Mouse (Mus musculus) frontal cortex, postnatal 36 days (tissue): ENCODE data around the gene Wdr83os.
A peak's percentile ranks its signal among the peaks of the same experiment; 100 is the strongest.

Experiments used
- DNase-seq, 2 experiments: peaks; one replicate each; pipeline ENCODE4 v3.0.0; 2022; ENCODE audit warnings: low spot score in 2 of 2

Gene Wdr83os

GRCm38 (mm10) chr8:85080532-85081215, at the start of gene Wdr83os:
TSS of gene Wdr83os (plus strand) at chr8:85080740.
- peak; percentile 55 to 68 for DNase-seq

DNA sequence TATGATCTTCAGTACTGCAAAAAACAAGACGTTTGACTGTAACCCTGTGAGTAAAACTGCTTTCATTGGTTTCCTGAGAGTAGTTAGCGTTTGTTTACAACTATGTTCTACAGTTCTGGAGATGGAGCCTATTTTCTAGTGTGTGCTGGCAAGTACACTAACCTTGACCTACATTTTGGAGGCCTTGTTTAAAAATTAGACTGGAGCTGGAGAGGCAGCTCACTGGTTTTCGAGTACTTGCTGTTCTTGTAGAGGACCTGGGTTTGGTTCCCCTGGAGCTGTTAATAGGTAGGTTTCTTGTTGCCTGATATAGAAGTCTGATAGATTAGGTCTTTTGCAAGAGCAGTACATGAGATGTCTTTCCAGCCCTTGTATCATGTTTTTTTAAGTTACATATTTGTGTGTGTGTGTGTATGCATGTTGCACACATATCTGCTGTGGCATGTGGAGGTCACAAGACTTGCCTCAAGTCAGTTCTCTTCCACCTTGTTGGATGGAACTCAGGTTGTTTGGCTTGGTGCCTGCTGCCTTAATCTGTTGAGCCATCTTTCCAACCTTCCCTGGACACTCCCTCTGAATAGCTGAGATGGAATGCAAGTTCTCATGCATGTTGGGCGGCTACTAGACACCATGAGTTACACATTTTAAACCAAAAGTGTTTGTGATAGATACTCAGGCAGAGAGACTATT, 47.8 kb upstream of the Wdr83os start:
- DNase-seq, result no peak

- no peak for DNase-seq
Measured at GRCm38 (mm10) chr8:85033867-85034266, 46.7 kb upstream of the Wdr83os start.

DNA sequence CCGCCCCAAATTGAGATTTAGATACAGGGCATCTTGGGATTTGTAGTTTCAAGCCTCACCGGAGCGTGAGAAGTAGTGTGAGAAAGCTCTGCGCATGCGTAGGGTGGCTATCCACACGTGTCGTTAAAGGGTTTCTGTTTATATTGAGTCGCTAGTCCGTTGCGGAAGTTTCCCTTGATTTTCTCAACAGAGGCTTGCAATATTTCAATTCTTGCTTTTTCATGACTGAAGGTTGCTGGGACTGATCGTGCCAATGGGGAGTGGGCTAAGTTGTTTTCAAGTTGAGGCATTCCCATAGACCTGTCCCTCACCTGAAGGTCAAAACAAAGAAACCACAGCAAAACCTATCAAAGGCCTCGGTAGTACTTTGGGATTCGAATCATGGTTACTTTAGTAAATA, 45.8 kb upstream of the Wdr83os start:
- DNase-seq, result peak; percentile 66 to 71

GRCm38 (mm10) chr8:85035165-85035727, 45.3 kb upstream of the Wdr83os start:
- no peak for DNase-seq

DNA sequence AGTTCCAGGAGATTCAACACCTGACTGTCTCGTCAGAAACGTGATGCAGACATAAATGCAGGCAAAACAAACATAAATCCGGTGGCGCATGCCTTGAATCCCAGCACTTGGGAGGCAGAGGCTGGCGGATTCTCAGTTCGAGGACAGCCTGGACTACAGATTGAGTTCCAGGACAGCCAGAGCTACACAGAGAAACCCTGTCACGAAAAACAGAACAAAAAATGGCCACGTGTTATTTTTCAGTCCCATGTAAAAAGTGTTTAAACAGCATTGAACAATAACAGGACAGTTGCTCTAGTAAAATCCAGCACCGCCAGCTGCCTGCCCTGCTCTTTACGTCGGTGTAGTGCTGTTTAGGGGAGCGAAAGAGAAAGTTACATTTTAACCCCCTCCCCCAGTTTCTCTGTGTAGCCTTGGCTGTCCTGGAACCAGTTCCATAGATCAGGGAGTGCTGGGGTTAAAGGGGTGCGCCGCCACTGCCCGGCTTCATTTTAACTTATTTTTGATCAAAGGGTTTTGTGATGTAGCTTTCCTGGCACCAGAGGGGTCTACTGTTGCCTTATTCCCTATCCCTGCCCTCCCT, 44.7 kb upstream of the Wdr83os start:
- DNase-seq, result peak in 1 of 2 experiments; percentile 23

DNA sequence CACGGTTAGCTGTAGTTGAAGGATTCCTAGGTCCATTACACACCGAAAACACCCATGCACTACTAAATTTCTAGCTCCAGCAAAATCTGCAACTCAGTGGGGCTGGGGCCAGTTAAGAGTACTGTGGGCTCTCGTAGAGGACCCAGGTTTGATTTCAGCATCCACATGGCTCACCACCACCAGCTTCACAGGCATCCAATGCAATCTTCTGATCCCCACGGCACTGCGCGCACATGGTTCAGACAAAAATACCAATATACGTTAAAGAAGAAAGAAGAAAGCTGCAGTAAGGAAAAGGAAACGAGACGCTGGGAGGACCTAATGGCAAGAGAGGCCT, 44.2 kb upstream of the Wdr83os start:
- no peak for DNase-seq

DNA sequence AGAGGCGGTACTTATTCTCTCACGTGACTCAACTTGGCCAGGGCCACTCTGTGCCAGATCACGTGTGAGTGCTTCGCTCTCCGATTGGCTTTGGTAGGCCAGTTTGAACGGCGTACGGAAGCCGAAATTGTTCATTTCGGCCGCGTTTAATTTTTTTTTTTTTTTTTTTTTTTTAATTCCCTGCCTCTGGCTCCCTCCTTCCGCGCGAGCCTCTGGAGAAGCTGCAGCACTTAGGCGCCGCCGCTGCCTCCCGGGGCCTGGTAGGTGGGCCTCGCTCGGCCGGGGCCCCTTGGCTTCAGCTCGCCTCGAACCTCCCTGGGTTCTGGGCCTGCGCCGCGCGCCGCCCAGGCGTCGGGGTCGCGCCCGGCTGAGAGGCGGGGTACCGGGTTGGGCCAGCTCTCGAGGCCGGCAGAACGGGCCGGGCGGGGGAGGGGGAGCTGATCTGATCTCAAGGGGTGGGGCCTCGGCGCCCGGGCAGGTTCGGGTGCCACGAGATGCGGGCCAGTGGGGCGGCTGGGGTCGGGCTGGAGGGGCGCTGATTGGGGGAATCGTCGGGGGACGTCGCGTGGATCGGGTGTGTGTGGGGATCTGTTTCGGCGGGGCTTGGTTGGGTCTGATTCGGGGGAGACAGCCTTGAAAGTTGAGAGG, 43.7 kb upstream of the Wdr83os start, which contains the start of gene Tnpo2:
Tnpo2 (plus strand) TSS at position 198 of the 648 bp plus-strand sequence.
- peak; percentile 86 to 95 for DNase-seq

DNA sequence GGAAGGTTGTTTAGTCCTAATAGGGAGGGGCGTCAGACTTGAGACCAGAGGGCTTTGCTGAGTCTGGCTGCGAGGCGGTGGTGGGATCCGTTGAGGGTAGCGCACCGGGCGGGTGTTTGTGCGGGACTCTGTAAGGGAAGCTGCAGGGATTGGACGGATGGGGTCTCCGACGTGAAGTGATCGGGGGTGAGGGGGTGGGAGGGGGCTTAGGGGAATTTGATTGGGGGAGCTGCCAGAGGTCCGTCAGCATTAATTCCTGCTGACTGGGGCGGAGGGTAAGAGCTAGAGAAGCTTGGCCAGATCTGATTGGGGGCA, 43.2 kb upstream of the Wdr83os start:
- no peak for DNase-seq

DNA sequence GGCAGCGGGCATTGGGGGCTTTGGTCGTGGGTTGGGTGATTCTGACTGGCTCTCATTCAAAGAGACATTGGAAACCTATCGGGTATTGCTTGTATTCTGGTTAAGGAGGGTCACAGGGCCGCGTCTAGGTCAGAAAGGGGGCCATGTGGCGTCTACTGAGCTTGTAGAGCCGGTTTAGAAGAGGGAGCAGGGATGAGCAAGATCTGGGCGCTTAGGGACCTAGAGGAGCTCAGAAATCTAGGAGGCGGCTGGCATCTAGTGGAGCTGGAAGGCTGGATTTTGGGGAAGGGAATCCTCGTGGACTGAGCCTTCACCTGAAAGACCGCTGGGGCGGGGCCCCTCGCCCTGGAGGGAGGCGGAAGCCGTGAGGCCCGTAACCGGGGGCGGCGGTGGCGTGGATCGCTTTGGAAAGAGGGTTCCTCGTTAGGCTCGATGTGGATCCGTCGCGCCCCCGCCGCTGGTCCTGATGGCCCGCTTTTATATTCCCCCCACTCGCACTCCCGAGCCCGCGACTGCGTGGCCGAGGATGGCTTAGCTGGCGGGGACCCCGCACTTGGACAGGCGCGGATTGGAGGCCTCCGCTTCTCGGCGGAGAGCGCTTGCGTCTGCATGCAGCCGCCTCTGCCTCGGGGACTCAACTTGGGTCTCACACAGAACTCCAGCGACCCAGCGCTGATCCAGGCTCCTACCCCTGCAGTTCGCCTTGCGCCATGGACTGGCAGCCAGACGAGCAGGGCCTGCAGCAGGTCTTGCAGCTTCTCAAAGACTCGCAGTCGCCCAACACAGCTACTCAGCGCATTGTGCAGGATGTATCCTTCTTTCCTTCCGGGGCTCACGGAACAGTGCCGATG, 42.6 kb upstream of the Wdr83os start:
- DNase-seq, result peak; percentile 67 to 70

GRCm38 (mm10) chr8:85043619-85044018, 36.9 kb upstream of the Wdr83os start:
- DNase-seq, result no peak

DNA sequence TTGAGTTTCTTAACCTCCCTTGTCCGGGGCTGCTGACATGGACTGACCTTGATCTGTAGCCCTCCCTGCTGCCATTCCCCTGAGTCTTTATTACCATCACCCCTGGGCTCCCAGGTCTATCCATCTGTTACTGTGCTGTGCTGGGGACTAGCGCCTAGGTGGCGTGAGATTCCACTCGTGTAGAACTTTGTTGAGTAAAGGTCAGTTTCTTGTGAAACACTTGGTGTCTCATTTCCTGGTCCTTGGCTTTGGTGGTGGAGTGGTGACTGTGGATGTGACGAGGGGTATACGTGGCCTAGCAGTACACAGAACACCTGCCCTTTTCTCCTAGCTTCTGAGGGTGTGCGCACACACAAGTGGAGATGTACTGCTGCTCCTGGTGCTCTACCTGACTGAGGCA, 23.2 kb upstream of the Wdr83os start:
- DNase-seq, result no peak

DNA sequence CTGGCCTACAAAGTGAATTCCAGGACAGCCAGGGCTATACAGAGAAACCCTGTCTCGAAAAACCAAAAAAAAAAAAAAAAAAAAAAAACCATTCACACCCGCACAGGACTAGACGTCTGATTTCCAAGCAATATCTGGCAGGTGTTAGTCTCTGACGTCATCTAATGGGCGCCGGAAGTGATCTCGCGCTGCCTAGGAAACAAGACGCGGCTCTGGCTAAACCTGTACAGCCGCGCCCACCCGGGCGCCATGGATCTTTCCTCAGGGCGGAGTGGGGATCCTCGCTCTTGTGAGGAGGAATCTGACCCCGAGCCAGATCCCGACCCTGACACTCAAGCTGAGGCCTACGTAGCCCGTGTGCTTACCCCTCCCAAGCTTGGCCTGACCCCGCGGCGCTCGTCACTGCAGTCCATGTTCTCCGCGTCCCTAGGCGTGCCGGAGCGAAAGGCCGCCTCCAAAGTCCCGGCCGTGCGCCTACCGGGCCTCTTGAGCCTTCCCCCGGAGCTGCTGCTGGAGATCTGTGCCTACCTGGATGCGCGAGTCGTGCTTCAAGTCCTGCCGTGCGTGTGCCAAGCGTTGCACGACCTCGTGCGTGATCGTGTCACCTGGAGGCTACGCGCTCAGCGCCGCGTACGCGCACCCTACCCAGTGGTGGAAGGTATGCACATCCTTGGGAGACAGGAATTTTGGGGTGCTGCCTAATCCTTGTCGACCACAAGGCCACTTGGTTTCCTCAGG, 20.5 kb upstream of the Wdr83os start, which contains the start of gene Fbxw9:
Fbxw9 (plus strand) TSS at position 177 of the 738 bp plus-strand sequence.
- DNase-seq, result peak; percentile 89 to 96

- DNase-seq, result no peak
Measured at GRCm38 (mm10) chr8:85062603-85063002, 17.9 kb upstream of the Wdr83os start.

GRCm38 (mm10) chr8:85065213-85065612, 15.3 kb upstream of the Wdr83os start:
- DNase-seq, result no peak

DNA sequence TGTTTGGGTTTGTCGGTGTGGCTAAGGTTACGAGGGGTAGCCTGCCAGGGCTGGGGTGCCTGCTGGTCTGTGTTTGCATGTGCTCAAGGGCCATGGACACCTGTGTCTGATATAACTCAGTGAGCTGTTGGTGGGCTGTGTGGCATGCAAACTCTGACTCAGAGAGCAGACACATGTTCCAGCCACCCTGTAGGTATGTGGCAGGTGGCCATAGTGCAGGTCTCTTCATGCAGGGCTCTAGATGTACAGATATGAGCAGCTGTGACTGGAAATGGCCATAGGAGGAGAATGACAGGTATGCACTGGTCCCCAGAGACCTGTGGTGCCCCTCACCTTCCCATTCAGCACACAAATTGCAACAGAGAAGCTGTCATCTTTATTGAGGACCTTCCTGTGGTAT, 13.4 kb upstream of the Wdr83os start:
- DNase-seq, result no peak

DNA sequence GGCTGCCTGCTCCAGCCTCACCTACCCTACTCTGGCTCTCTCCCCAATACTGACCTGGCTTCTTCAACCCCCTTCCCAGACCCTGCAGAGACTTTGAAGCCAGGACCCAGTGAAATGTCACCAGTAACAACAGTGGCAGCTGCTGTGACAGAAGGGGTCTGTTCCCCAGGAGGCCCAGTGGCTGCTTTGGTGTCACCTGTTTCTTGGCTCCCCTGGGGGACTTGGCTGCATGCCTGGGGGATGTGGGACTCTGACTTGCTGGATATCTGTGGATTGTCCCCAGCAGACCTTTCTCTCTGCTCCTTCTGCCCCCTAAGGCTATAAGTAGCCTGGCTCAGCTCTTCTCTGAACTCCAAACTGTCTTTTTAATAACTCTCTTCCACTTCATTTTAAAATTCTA, 12.6 kb upstream of the Wdr83os start, which contains the start of gene Gm5741:
Gm5741 (minus strand) TSS at position 1 of the 400 bp plus-strand sequence.
- DNase-seq, result no peak

DNA sequence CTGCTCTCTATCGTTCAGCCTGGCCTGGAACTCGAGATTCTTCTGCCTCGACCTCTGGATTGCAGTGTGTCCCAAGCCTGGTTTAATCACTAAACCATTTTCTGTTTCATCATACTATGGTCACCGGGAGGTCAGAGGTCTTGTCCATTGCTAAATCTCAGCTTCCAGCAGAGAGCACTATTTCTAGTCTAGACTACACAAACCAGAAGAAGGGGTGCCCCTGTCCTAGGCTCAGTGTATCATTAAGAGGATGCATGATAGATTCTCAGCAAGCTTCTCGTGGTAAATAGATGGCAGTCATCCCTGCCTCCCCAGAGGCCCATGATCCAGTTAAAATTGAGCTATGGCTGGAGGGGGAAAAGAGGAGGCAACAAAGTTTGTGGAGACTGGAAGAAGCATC, 9.5 kb upstream of the Wdr83os start:
- DNase-seq, result no peak

DNA sequence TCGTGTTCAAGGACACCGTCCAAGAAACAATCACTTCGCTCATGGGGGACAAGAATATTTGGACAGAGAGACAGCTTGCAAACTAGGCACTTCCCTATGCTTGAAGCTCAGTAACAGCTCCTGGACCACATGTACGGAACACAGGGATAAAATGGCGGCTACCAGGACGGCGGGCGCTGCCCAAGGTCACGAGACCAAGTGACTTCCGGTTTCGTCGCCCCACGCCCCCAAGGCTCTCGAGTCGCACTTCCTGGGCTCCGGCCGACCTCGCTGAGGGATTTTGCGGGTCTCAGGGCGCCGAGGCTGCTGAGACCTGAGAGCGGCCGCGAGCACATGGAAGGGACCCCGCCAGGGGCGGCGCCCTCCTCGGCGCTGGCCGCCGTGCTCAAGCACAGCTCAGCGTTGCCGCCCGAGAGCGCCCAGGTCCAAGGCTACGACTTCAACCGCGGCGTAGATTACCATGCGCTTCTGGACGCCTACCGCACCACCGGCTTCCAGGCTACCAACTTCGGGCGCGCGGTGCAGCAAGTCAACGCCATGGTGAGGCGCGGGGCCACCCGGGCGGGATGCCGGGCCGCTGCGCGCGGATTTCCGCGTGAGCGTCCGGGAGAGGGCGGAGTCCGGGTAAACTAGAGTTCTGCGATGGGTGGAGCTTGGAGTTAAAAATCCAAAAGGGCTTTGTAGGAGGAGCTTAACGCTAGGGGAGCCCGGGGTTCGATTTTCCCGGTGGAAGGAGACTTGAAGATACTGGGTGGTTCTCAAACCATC, 8.8 kb upstream of the Wdr83os start, which contains the start of gene Dhps:
Dhps (plus strand) TSS at position 244 of the 768 bp plus-strand sequence.
- peak; percentile 91 to 94 for DNase-seq
